Mouse (Mus musculus) embryonic facial prominence, embryonic 13.5 days (tissue): ENCODE measurements around the gene 4932438H23Rik. TPM values are rescaled to one million over a fixed set of nuclear protein-coding genes. Genes with fewer than 3 reads are reported as not detected.

Source experiments
- ATAC-seq: fragments of 200-750 bp; cut with Nextera tagmentation; 2 replicates; pipeline ENCODE4 v1.8.0; 2017; ENCODE audit warnings: low read depth; ENCODE audit not compliant: insufficient number of reproducible peaks, insufficient read depth, low FRiP score, low TSS enrichment
- H3K27ac ChIP-seq: fragments of 300-500 bp; sonication (generic); 2 replicates; pipeline ENCODE4 v1.5.1; 2015; ENCODE audit warnings: moderate library complexity, mild to moderate bottlenecking, inconsistent platforms
- H3K27me3 ChIP-seq: fragments of 300-500 bp; sonication (generic); 2 replicates; pipeline ENCODE4 v1.6.1; 2015; ENCODE audit warnings: mild to moderate bottlenecking, inconsistent platforms
- H3K36me3 ChIP-seq: fragments of 300-500 bp; sonication (generic); 2 replicates; pipeline ENCODE4 v1.6.1; 2015; ENCODE audit warnings: mild to moderate bottlenecking, inconsistent platforms
- H3K4me1 ChIP-seq: fragments of 300-500 bp; sonication (generic); 2 replicates; pipeline ENCODE4 v1.6.1; 2015; ENCODE audit warnings: inconsistent platforms
- H3K4me2 ChIP-seq: fragments of 300-500 bp; sonication (generic); 2 replicates; pipeline ENCODE4 v1.6.1; 2015; ENCODE audit warnings: moderate library complexity, mild to moderate bottlenecking, inconsistent platforms
- H3K4me3 ChIP-seq: fragments of 300-500 bp; sonication (generic); 2 replicates; pipeline ENCODE4 v1.5.1; 2015; ENCODE audit warnings: mild to moderate bottlenecking, inconsistent platforms
- H3K9ac ChIP-seq: fragments of 300-500 bp; sonication (generic); 2 replicates; pipeline ENCODE4 v1.6.1; 2015; ENCODE audit warnings: mild to moderate bottlenecking, inconsistent platforms
- H3K9me3 ChIP-seq: fragments of 300-500 bp; sonication (generic); 2 replicates; pipeline ENCODE4 v1.6.1; 2016; ENCODE audit warnings: inconsistent platforms
- WGBS: fragments of 180-500 bp; shearing (Covaris S2); methylation state at CpG from one replicate; pipeline ENCODE4 v1.1.7; 2015; ENCODE audit warnings: mixed read lengths; 5-methylcytosine and 5-hydroxymethylcytosine counted together
- polyA plus RNA-seq: library from polyadenylated mRNA; unstranded; fragments of >200 nt; fragmentation: Nextera tagmentation; extraction: Ambion mirVana; gene quantifications from 2 replicates; pipeline ENCODE4 v1.2.1, GENCODE M21; 2015

Gene 4932438H23Rik
- polyA plus RNA-seq, 1 experiment from 2014 or later: not detected

GRCm38 (mm10) chr16:91123821-91124220 lies 28.9 kb upstream of the 4932438H23Rik start:
- Histone ChIP-seq H3K9ac (no peak overlapping the region), H3K27me3 (peaks cover 13% of the 10 kb centered on the region; the same call in 1 of the 2 replicates), H3K4me2 (no peak overlapping the region), H3K9me3 (no peaks in the 10 kb centered on the region), H3K36me3 (no peaks in the 10 kb centered on the region), H3K4me3 (no peak overlapping the region), H3K4me1 (no peaks in the 10 kb centered on the region), H3K27ac (no peak overlapping the region)
- WGBS: 80% methylated on average over 1 of the region's 1 CpGs
- no peak for ATAC-seq

- Histone ChIP-seq H3K4me2 (no peak overlapping the region), H3K27me3 (peaks cover 10% of the 10 kb centered on the region), H3K4me3 (no peak overlapping the region), H3K27ac (no peak overlapping the region), H3K9me3 (no peaks in the 10 kb centered on the region), H3K9ac (no peak overlapping the region), H3K4me1 (no peaks in the 10 kb centered on the region), H3K36me3 (no peaks in the 10 kb centered on the region)
- ATAC-seq: no peak
- WGBS: 67% methylated on average over 6 of the region's 6 CpGs
These were observed 25.0 kb upstream of the 4932438H23Rik start for GRCm38 (mm10) chr16:91119879-91120278.

DNA sequence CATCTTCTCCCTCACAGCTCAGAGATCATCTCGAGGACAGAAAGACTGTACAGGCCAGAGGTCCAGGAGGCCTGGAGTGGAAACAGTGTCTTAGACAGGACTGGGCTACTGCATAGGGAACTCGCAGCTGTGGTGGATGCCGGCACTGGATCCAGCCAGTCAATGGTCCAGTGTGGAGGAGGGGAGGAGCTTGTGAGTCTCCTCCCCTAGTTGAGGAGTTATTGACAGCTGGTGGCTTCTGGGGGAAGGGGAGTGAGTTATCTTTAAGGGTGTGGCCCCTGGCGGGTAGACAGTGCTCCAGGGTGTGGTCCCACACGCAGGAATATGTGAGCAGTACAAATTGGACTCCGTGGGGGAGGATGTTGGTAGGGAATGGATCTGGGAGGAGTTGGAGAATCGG lies 21.8 kb upstream of the 4932438H23Rik start:
- H3K9me3 ChIP-seq: no peaks in the 10 kb centered on the region
- ATAC-seq: no peak
- H3K27ac ChIP-seq: no peak overlapping the region
- no peak overlapping the region for H3K4me2 ChIP-seq
- H3K4me3 ChIP-seq: no peak overlapping the region
- H3K9ac ChIP-seq: no peak overlapping the region
- H3K4me1 ChIP-seq: no peaks in the 10 kb centered on the region
- 65% methylated on average over 7 of the region's 7 CpGs for WGBS
- peaks cover 7% of the 10 kb centered on the region; the same call in 1 of the 2 replicates for H3K27me3 ChIP-seq
- H3K36me3 ChIP-seq: no peaks in the 10 kb centered on the region

GRCm38 (mm10) chr16:91116006-91116405 lies 21.1 kb upstream of the 4932438H23Rik start:
- H3K9me3 ChIP-seq: no peaks in the 10 kb centered on the region
- peaks cover 2% of the 10 kb centered on the region; the same call in 1 of the 2 replicates for H3K4me1 ChIP-seq
- no peak overlapping the region for H3K4me3 ChIP-seq
- no peaks in the 10 kb centered on the region for H3K36me3 ChIP-seq
- H3K4me2 ChIP-seq: no peak overlapping the region
- no peak for ATAC-seq
- 81% methylated on average over 4 of the region's 4 CpGs for WGBS
- no peak overlapping the region for H3K9ac ChIP-seq
- peaks cover 7% of the 10 kb centered on the region; the same call in 1 of the 2 replicates for H3K27me3 ChIP-seq
- H3K27ac ChIP-seq: no peak overlapping the region

DNA sequence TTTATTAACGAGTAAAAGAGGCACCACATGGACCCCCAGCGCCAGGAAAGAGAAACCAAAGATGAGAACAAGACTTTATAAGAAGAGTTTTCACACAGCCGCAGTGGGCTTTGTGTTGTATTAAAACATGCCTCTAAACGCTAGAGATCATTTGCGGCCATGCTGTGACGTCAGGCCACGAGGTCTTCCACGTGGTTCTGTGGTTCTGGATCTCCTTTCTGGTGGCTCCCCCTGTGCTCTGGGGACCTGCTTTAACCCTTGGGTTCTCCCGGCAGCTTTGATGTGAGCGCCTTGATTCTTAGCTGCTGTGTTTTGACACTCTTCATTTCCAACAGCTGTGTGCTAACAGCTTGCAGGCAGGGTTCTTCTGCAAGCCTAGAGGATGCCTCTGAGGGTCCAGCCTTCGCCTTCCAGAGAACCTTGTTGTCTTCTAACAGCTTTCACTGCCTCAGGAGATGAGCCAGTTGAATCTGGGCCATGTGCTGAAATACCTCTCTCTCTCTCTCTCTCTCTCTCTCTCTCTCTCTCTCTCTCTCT lies 16.1 kb upstream of the 4932438H23Rik start:
- H3K9ac ChIP-seq: no peak overlapping the region
- H3K9me3 ChIP-seq: no peaks in the 10 kb centered on the region
- H3K36me3 ChIP-seq: no peaks in the 10 kb centered on the region
- peak overlapping the region; percentile 39 for H3K4me2 ChIP-seq
- H3K4me1 ChIP-seq: peaks cover 3% of the 10 kb centered on the region; the same call in 1 of the 2 replicates
- ATAC-seq: no peak
- H3K27me3 ChIP-seq: 0 out of 2 replicates have a peak, but pooled peaks cover 3% of the 10 kb centered on the region
- H3K4me3 ChIP-seq: no peak overlapping the region
- H3K27ac ChIP-seq: no peak overlapping the region; the same call in 1 of the 2 replicates
- WGBS: 34% methylated on average over 11 of the region's 11 CpGs

DNA sequence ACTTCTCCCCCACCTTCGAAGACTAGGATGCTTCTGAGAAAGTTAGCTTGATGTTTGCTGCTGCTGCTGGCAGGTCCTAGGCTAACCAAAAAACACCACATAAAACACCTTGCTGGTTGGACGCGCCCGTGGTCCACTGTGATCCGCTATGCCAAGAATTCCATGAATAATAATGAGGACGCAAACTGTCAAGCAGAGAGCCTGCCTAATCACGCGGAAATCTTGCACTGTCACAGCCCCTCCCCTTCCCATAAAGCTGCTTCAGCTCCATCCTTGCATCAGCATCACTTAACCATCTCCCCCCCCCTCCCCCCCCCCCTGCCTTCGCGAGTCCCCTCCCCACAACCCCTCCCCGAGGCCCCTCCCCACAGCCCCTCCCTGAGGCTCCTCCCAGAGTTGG lies 12.7 kb upstream of the 4932438H23Rik start:
- Histone ChIP-seq H3K4me2 (no peak overlapping the region), H3K9ac (no peak overlapping the region), H3K9me3 (no peaks in the 10 kb centered on the region), H3K36me3 (no peaks in the 10 kb centered on the region), H3K4me1 (peaks cover 3% of the 10 kb centered on the region; the same call in 1 of the 2 replicates), H3K27ac (no peak overlapping the region), H3K4me3 (no peak overlapping the region), H3K27me3 (peaks cover 33% of the 10 kb centered on the region)
- 75% methylated on average over 9 of the region's 11 CpGs for WGBS
- no peak for ATAC-seq

- WGBS: 33% methylated on average over 13 of the region's 13 CpGs
- no peaks in the 10 kb centered on the region for H3K36me3 ChIP-seq
- no peak overlapping the region for H3K9ac ChIP-seq
- H3K4me3 ChIP-seq: no peak overlapping the region
- H3K27ac ChIP-seq: no peak overlapping the region
- ATAC-seq: no peak
- H3K9me3 ChIP-seq: no peaks in the 10 kb centered on the region
- H3K4me1 ChIP-seq: no peaks in the 10 kb centered on the region
- peaks cover 36% of the 10 kb centered on the region for H3K27me3 ChIP-seq
- H3K4me2 ChIP-seq: no peak overlapping the region
These were observed 10.6 kb upstream of the 4932438H23Rik start for GRCm38 (mm10) chr16:91105481-91106051.

- no peak overlapping the region for H3K4me2 ChIP-seq
These were observed 10.0 kb upstream of the 4932438H23Rik start for GRCm38 (mm10) chr16:91104821-91105480.

GRCm38 (mm10) chr16:91103386-91103785 lies 8.5 kb upstream of the 4932438H23Rik start:
- 80% methylated on average over 14 of the region's 14 CpGs for WGBS
- H3K9me3 ChIP-seq: no peaks in the 10 kb centered on the region
- H3K4me1 ChIP-seq: 0 out of 2 replicates have a peak, but pooled peaks cover 8% of the 10 kb centered on the region
- no peak overlapping the region for H3K27ac ChIP-seq
- no peaks in the 10 kb centered on the region for H3K36me3 ChIP-seq
- no peak overlapping the region for H3K4me3 ChIP-seq
- peaks cover 46% of the 10 kb centered on the region for H3K27me3 ChIP-seq
- no peak overlapping the region for H3K4me2 ChIP-seq
- H3K9ac ChIP-seq: no peak overlapping the region
- ATAC-seq: no peak

More at GRCm38 (mm10) chr16:91104821-91105480, 10.0 kb upstream of the 4932438H23Rik start:
- Histone ChIP-seq H3K27me3 (peaks cover 37% of the 10 kb centered on the region), H3K4me3 (no peak overlapping the region), H3K9ac (no peak overlapping the region), H3K4me1 (no peaks in the 10 kb centered on the region), H3K9me3 (no peaks in the 10 kb centered on the region), H3K27ac (no peak overlapping the region), H3K36me3 (no peaks in the 10 kb centered on the region)
- 35% methylated on average over 10 of the region's 10 CpGs for WGBS
- no peak for ATAC-seq

DNA sequence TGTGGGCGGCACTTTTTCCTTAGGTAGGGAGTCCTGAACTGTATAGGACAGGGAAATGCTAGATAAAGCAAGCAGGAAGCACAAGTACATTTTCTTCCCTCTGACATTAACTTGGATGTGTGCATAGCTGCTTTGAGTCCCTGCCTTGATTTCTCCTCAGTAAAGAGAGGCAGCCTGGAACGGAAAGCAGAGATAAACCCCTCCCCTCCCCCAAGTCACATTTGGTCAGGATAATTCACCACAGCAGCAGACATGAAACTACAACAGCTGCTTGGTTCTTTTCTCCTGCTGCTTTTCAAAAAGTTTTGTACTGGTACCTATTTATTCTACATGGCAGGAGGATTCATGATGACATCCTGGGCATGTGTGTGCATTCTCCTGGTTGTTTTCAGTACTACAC lies 5.6 kb upstream of the 4932438H23Rik start:
- Histone ChIP-seq H3K4me3 (no peak overlapping the region), H3K27ac (no peak overlapping the region), H3K4me1 (0 out of 2 replicates have a peak, but pooled peaks cover 8% of the 10 kb centered on the region), H3K36me3 (no peaks in the 10 kb centered on the region), H3K9ac (no peak overlapping the region), H3K27me3 (peaks cover 41% of the 10 kb centered on the region), H3K4me2 (no peak overlapping the region), H3K9me3 (no peaks in the 10 kb centered on the region)
- WGBS: 55% methylated on average over 2 of the region's 2 CpGs
- ATAC-seq: no peak

GRCm38 (mm10) chr16:91099444-91100065 lies 4.6 kb upstream of the 4932438H23Rik start:
- Histone ChIP-seq H3K27ac (no peak overlapping the region), H3K9ac (no peak overlapping the region), H3K4me3 (no peak overlapping the region), H3K9me3 (no peaks in the 10 kb centered on the region), H3K27me3 (peaks cover 32% of the 10 kb centered on the region), H3K4me1 (0 out of 2 replicates have a peak, but pooled peaks cover 8% of the 10 kb centered on the region), H3K36me3 (no peaks in the 10 kb centered on the region), H3K4me2 (no peak overlapping the region)
- no peak for ATAC-seq
- WGBS: 54% methylated on average over 16 of the region's 16 CpGs
